In the genomic region with DNA sequence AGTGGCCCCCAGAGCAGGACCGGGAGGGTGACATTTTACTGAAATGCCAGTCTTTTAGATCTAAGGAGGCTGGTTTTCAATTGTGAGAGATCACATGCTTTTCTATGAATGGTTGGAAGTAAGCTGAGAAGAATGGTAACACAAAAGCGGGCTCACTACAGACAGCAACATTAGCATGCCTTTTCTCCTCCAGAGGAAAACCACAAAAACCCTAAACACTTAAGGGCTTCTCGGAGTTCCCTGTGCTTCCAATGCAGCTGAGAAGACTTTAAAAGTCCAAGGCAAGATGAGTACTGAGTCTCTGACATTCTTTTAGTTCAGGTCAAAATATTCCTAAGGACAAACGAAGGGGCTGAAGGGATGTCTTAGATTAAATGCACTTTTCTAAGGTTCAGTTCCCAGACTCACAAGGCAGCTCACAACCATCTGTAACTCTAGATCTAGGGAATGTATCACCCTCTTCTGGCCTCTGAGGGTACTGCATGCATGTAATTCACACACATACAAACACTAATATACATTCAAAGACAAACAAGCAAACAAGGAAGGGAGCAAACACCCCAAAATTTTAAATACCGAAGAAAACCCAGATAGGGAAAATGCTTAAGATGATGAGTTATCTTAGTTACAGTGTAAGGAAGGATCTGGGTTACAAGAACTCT, we compare ENCODE assay signal across 10 mouse cellular contexts. TPM values are rescaled to one million over a fixed set of nuclear protein-coding genes. Genes with fewer than 3 reads are reported as not detected.
A peak's percentile ranks its signal among the peaks of the same experiment; 100 is the strongest.
DNase-seq lines count a peak whose midpoint lies in the region; ATAC-seq and TF ChIP-seq lines count a peak whose summit lies in the region.
"Had no signal": no experiment of that assay in that cellular context is flagged by ENCODE, and none has a peak within 500 bp of the region (broad histone marks: within the 10 kb centered on the region; RNA-seq: fewer than 3 reads in every experiment).

No protein-coding gene starts in this region.

- no peak overlapping the region for H3K9ac ChIP-seq in intestine, postnatal 0 days (ENCODE audit: low read depth, low read length)
- no peak overlapping the region for H3K9ac ChIP-seq in intestine, embryonic 15.5 days

- ATAC-seq in intestine, postnatal 0 days: no peak
- no peak for ATAC-seq in intestine, embryonic 15.5 days
- peak; percentile 28; the same call in 1 of the 2 replicates for ATAC-seq in G1E (ENCODE audit: extremely low read depth, insufficient number of reproducible peaks, low FRiP score, poor library complexity, severe bottlenecking)
- ATAC-seq in granulocyte monocyte progenitor cell, adult 5-6 weeks (replicated peaks; ENCODE audit: poor library complexity, severe bottlenecking): peak; percentile 95
- ATAC-seq: intestine, embryonic 16.5 days had no signal

- H3K4me2 ChIP-seq in intestine, postnatal 0 days (replicated peaks; ENCODE audit: low read depth): no peak overlapping the region
- H3K4me2 ChIP-seq in intestine, embryonic 15.5 days (replicated peaks): no peak overlapping the region

- TF ChIP-seq CTCF in intestine, postnatal 0 days (IDR thresholded peaks at IDR 0.05; ENCODE audit: low read depth): peak; percentile 66
- TF ChIP-seq CTCF in G1E (IDR thresholded peaks at IDR 0.05; ENCODE audit: low read depth, low read length): 0 out of 2 replicates have a peak, but pooled peaks have one; percentile 34

- no peaks in the 10 kb centered on the region for H3K9me3 ChIP-seq in intestine, postnatal 0 days (ENCODE audit: control insufficient read depth)
- H3K9me3 ChIP-seq in intestine, embryonic 15.5 days: no peaks in the 10 kb centered on the region
- H3K9me3 ChIP-seq in G1E (replicated peaks): no peaks in the 10 kb centered on the region
- no peaks in the 10 kb centered on the region for H3K9me3 ChIP-seq in heart, embryonic 10.5 days

- no peaks in the 10 kb centered on the region for H3K4me1 ChIP-seq in intestine, postnatal 0 days (replicated peaks; ENCODE audit: control insufficient read depth, insufficient read depth, low read length)
- H3K4me1 ChIP-seq in intestine, embryonic 15.5 days (replicated peaks): no peaks in the 10 kb centered on the region
- no peaks in the 10 kb centered on the region for H3K4me1 ChIP-seq in G1E (ENCODE audit: insufficient read depth, low read depth, low read length)
- H3K4me1 ChIP-seq in heart, embryonic 10.5 days: no peaks in the 10 kb centered on the region

- peaks cover 8% of the 10 kb centered on the region; the same call in 1 of the 2 replicates for H3K36me3 ChIP-seq in intestine, postnatal 0 days (ENCODE audit: control insufficient read depth, insufficient read depth)
- H3K36me3 ChIP-seq in intestine, embryonic 15.5 days: 0 out of 2 replicates have a peak, but pooled peaks cover 3% of the 10 kb centered on the region
- no peaks in the 10 kb centered on the region for H3K36me3 ChIP-seq in G1E (replicated peaks)
- peaks cover 18% of the 10 kb centered on the region; the same call in 1 of the 2 replicates for H3K36me3 ChIP-seq in heart, embryonic 10.5 days

- 89% methylated on average over 5 of the region's 5 CpGs for WGBS in intestine, postnatal 0 days
- 97% methylated on average over 5 of the region's 5 CpGs for WGBS in intestine, embryonic 15.5 days
- 87% methylated on average over 5 of the region's 5 CpGs for WGBS in heart, embryonic 10.5 days

- H3K27ac ChIP-seq in intestine, postnatal 0 days (ENCODE audit: low read depth, low read length): no peak overlapping the region
- no peak overlapping the region for H3K27ac ChIP-seq in intestine, embryonic 15.5 days
- no peak overlapping the region for H3K27ac ChIP-seq in heart, embryonic 10.5 days

- no peak overlapping the region for H3K4me3 ChIP-seq in intestine, postnatal 0 days (ENCODE audit: low read depth, low read length)
- H3K4me3 ChIP-seq in intestine, embryonic 15.5 days (replicated peaks): no peak overlapping the region
- no peak overlapping the region for H3K4me3 ChIP-seq in G1E (ENCODE audit: low read depth, low read length)
- no peak overlapping the region for H3K4me3 ChIP-seq in heart, embryonic 10.5 days

- H3K27me3 ChIP-seq in intestine, postnatal 0 days (replicated peaks; ENCODE audit: control insufficient read depth, insufficient read depth, low read length): no peaks in the 10 kb centered on the region
- H3K27me3 ChIP-seq in intestine, embryonic 15.5 days (replicated peaks): no peaks in the 10 kb centered on the region
- 0 out of 2 replicates have a peak, but pooled peaks cover 5% of the 10 kb centered on the region for H3K27me3 ChIP-seq in G1E (ENCODE audit: insufficient read depth, low read length)
- no peaks in the 10 kb centered on the region for H3K27me3 ChIP-seq in heart, embryonic 10.5 days (ENCODE audit: insufficient read depth, poor library complexity, severe bottlenecking)

- DNase-seq in 3T3-L1 (ENCODE audit: low read depth, low spot score) (peak; percentile 40), G1E (ENCODE audit: low spot score) (no peak)
- DNase-seq in right cerebral cortex, postnatal 10 days (ENCODE audit: low spot score in 2 of 2): no peak
- DNase-seq in adrenal gland, postnatal 4 days (ENCODE audit: low spot score in 2 of 2): no peak
- DNase-seq in heart, embryonic 10.5 days (ENCODE audit: low spot score): no peak

RNA-seq across cellular contexts. Expression of gene C130074G19Rik, which starts 35.3 kb away (rescaled TPM):
- polyA plus RNA-seq in intestine, postnatal 0 days (2015; fragmentation: Nextera tagmentation; extraction: Ambion mirVana): 6.3 and 6.4 TPM in 2 replicates
- 2.3 and 2.7 TPM in 2 replicates for polyA plus RNA-seq in intestine, embryonic 15.5 days (2015; fragmentation: Nextera tagmentation; extraction: Ambion mirVana)
- not detected in 2 replicates for total RNA-seq in G1E (2014; fragmentation: Nextera tagmentation)
- not detected in 2 replicates for total RNA-seq in G1E (2017)
- not detected in 2 replicates for polyA plus RNA-seq in G1E (2012)
- total RNA-seq in granulocyte monocyte progenitor cell, adult 5-6 weeks (2014; fragmentation: Nextera tagmentation): not detected in 2 replicates
- 0.13 TPM in 1 of 2 replicates, not detected in the other for total RNA-seq in granulocyte monocyte progenitor cell, adult 5-6 weeks (2017)
- 10 to 100 TPM; 31.8 to 32.5 TPM for total RNA-seq in adrenal gland, postnatal 4 days (2021)
- polyA plus RNA-seq in heart, embryonic 10.5 days (2016; fragmentation: Nextera tagmentation; extraction: Ambion mirVana): 0.22 and 0.82 TPM in 2 replicates
- total RNA-seq: monocyte, adult 5-6 weeks had no signal

Comparison
In these comparisons a context has a peak if more than half of its experiments do, and no peak if none do; other contexts are left out.
1. ATAC-seq: peak in G1E (single experiment) and granulocyte monocyte progenitor cell, adult 5-6 weeks (single experiment); none in intestine, postnatal 0 days (single experiment) and intestine, embryonic 15.5 days (single experiment).